Mouse (Mus musculus) spleen, embryonic (tissue): ENCODE results near the gene Ly6g6d.

Experiments used
- CTCF ChIA-PET: fragments of 350-600 bp; sonication (Branson Sonifier 250); formaldehyde crosslinking; loops from one replicate; lab custom pipeline; 2022; lab: Charles Lee

The Ly6g6d gene

GRCm38 (mm10) chr17:35071454-35071853 is 6.4 kb downstream of the Ly6g6d start:
- CTCF ChIA-PET = no interaction called here

- CTCF ChIA-PET = interaction anchor here (0.7 kb wide), 1 partner anchor 889 kb away, joined by 4 read pairs; no protein-coding TSS in a partner anchor
Observed at GRCm38 (mm10) chr17:35070556-35071229, 7.2 kb downstream of the Ly6g6d start.

- CTCF ChIA-PET = no interaction called here
Observed at GRCm38 (mm10) chr17:35068213-35068914, 9.5 kb downstream of the Ly6g6d start.

GRCm38 (mm10) chr17:35066084-35066483 is 11.8 kb downstream of the Ly6g6d start, which contains the start of gene Mpig6b:
Gene Mpig6b, minus strand, starts transcription at chr17:35066184.
- CTCF ChIA-PET = no interaction called here

GRCm38 (mm10) chr17:35064951-35065947 is 12.6 kb downstream of the Ly6g6d start, which contains the start of gene Ly6g6c:
Gene Ly6g6c, plus strand, starts transcription at chr17:35065388.
- CTCF ChIA-PET = no interaction called here

- CTCF ChIA-PET = no interaction called here
Observed at GRCm38 (mm10) chr17:35064378-35064877, 13.4 kb downstream of the Ly6g6d start.

- CTCF ChIA-PET = no interaction called here
Observed at GRCm38 (mm10) chr17:35063466-35063865, 14.4 kb downstream of the Ly6g6d start.

- CTCF ChIA-PET = interaction anchor here (0.6 kb wide), 1 partner anchor 34 kb away, joined by 4 read pairs; no protein-coding TSS in a partner anchor
Observed at GRCm38 (mm10) chr17:35061299-35061698, 16.6 kb downstream of the Ly6g6d start.

GRCm38 (mm10) chr17:35060737-35061297 is 17.0 kb downstream of the Ly6g6d start:
- CTCF ChIA-PET = interaction anchor here (0.6 kb wide), 1 partner anchor 34 kb away, joined by 4 read pairs; no protein-coding TSS in a partner anchor

- CTCF ChIA-PET = interaction anchor here (0.6 to 2.8 kb wide), 6 partner anchors 23 to 117 kb away, joined by 3 to 16 read pairs (median 5); no protein-coding TSS in a partner anchor
Observed at GRCm38 (mm10) chr17:35060071-35060470, 17.8 kb downstream of the Ly6g6d start.

GRCm38 (mm10) chr17:35058911-35059892 is 18.7 kb downstream of the Ly6g6d start, which contains the start of gene Ddah2:
Gene Ddah2, plus strand, starts transcription at chr17:35059035.
- CTCF ChIA-PET = interaction anchor here (0.6 to 2.8 kb wide), 6 partner anchors 11 to 116 kb away, joined by 3 to 16 read pairs (median 5); no protein-coding TSS in a partner anchor

GRCm38 (mm10) chr17:35058316-35058715 is 19.5 kb downstream of the Ly6g6d start:
- CTCF ChIA-PET = interaction anchor here (1.2 to 2.8 kb wide), 2 partner anchors 11 to 37 kb away, joined by 5 to 16 read pairs; no protein-coding TSS in a partner anchor

GRCm38 (mm10) chr17:35057090-35057489 is 20.8 kb downstream of the Ly6g6d start:
- CTCF ChIA-PET = interaction anchor here (0.7 kb wide), 2 partner anchors 36 to 38 kb away, joined by 5 to 8 read pairs; no protein-coding TSS in a partner anchor

GRCm38 (mm10) chr17:35055691-35056495 is 22.0 kb downstream of the Ly6g6d start:
- CTCF ChIA-PET = no interaction called here

- CTCF ChIA-PET = interaction anchor here (0.5 kb wide), 1 partner anchor 185 kb away, joined by 3 read pairs; no protein-coding TSS in a partner anchor
Observed at GRCm38 (mm10) chr17:35052271-35052798, 25.5 kb downstream of the Ly6g6d start.

GRCm38 (mm10) chr17:35051156-35052086 is 26.4 kb downstream of the Ly6g6d start:
- CTCF ChIA-PET = interaction anchor here (0.5 to 0.6 kb wide), 2 partner anchors 14 to 186 kb away, joined by 3 to 4 read pairs; no protein-coding TSS in a partner anchor
